Mouse (Mus musculus) G1E (cell line): ENCODE measurements around the gene Tln1. TPM values are rescaled to one million over a fixed set of nuclear protein-coding genes. Genes with fewer than 3 reads are reported as not detected.

ENCODE experiments used
- ATAC-seq: 2 replicates; pipeline ENCODE4 v1.8.0; 2016; ENCODE audit warnings: mild to moderate bottlenecking; ENCODE audit not compliant: insufficient number of reproducible peaks, poor library complexity, low FRiP score, severe bottlenecking; ENCODE audit errors: extremely low read depth
- DNase-seq: peaks from one replicate; pipeline ENCODE4 v3.0.0; 2012; ENCODE audit warnings: low spot score
- H3K27me3 ChIP-seq: 2 replicates; pipeline ENCODE4 v1.6.1; 2012; ENCODE audit warnings: mild to moderate bottlenecking, low read length, inconsistent platforms; ENCODE audit not compliant: insufficient read depth
- H3K36me3 ChIP-seq: replicated peaks from 2 replicates; pipeline ENCODE3; 2012; ENCODE audit warnings: mild to moderate bottlenecking, inconsistent platforms
- H3K4me1 ChIP-seq: 2 replicates; pipeline ENCODE4 v1.6.1; 2012; ENCODE audit warnings: low read depth, low read length, inconsistent platforms, mixed read lengths; ENCODE audit not compliant: insufficient read depth
- H3K4me3 ChIP-seq: 2 replicates; pipeline ENCODE4 v1.5.1; 2012; ENCODE audit warnings: low read depth, mild to moderate bottlenecking, inconsistent platforms, low read length, moderate library complexity, mixed read lengths
- H3K9me3 ChIP-seq: replicated peaks from 2 replicates; pipeline ENCODE4 v1.6.1; 2012; ENCODE audit warnings: inconsistent platforms
- CTCF ChIP-seq: IDR thresholded peaks from 2 replicates; pipeline ENCODE4 v1.5.1; 2012; ENCODE audit warnings: low read depth, low read length, inconsistent platforms, mixed read lengths
- GATA1 ChIP-seq: IDR thresholded peaks from 2 replicates; pipeline ENCODE4 v1.6.1; 2012; ENCODE audit warnings: borderline replicate concordance, low read length, inconsistent platforms, mixed read lengths
- GATA2 ChIP-seq: IDR thresholded peaks from 2 replicates; pipeline ENCODE4 v1.6.1; 2012; ENCODE audit warnings: low read depth, low read length, inconsistent platforms, borderline replicate concordance
- POLR2AphosphoS5 ChIP-seq: IDR thresholded peaks from 2 replicates; pipeline ENCODE4 v1.6.1; 2012; ENCODE audit warnings: low read depth, low read length, inconsistent platforms; ENCODE audit not compliant: insufficient replicate concordance
- TAL1 ChIP-seq: conservative IDR thresholded peaks from 2 replicates; pipeline ENCODE4 v1.6.1; 2012; ENCODE audit warnings: low read depth, low read length, inconsistent platforms, mixed read lengths
- polyA plus RNA-seq: library from polyadenylated mRNA; stranded (reverse); fragments of >175 nt; gene quantifications from 2 replicates; pipeline ENCODE4 v1.2.3, GENCODE M21; 2012
- total RNA-seq, 2 experiments: library from RNA; stranded (forward) in 1 of 2; stranded (reverse) in 1 of 2; fragments of 200-1000 nt in 1 of 2; fragments of >200 nt in 1 of 2; fragmentation: Nextera tagmentation in 1 of 2; gene quantifications; 2 replicates each; pipeline ENCODE4 v1.2.3; 2014 to 2017

Tln1 gene
- total and polyA plus RNA-seq, 3 experiments, result 163 to 262 (median 167) TPM

DNA sequence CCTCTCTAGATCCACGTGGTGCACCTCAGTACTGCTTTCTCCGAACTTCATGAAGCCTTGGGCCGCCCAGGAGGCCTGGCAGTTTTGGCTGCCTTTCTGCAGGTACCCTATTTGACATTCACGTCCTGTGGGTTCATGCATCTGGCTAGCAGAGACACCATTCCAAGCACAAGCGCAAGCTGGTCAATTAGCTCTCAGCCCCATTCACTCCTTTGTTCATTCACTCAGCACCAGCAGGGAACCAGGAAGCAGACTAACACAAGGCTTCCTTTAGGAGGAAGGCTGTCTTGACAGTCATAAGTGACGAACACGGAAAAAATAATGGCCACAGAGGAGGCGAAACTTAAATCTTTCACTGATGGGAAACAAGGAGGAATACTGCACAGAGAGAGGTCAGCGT is 53.4 kb downstream of the Tln1 start:
- no peak for ATAC-seq
- no peak for TF ChIP-seq GATA1
- no peak for TF ChIP-seq TAL1
- no peak for DNase-seq
- no peaks in the 10 kb centered on the region for H3K36me3 ChIP-seq
- H3K9me3 ChIP-seq, result no peaks in the 10 kb centered on the region
- H3K4me3 ChIP-seq, result no peak overlapping the region
- H3K4me1 ChIP-seq, result peaks cover 5% of the 10 kb centered on the region
- H3K27me3 ChIP-seq, result peaks cover 55% of the 10 kb centered on the region

DNA sequence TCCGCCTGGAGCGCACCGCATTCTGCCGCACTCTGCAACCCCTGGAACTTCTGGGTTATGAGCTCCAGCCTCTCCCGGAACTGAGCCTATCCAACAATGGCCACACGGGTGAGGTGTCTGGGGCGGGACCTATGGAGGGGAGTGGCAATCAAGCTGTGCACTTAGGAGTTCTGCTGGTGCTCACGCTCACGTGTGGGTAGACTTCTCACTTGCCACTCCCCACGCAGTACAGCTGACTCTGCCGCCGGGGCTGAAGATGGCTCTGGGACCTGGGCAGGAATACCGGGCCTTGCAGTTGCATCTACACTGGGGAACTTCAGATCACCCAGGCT is 53.9 kb downstream of the Tln1 start:
- H3K4me1 ChIP-seq, result peaks cover 9% of the 10 kb centered on the region

DNA sequence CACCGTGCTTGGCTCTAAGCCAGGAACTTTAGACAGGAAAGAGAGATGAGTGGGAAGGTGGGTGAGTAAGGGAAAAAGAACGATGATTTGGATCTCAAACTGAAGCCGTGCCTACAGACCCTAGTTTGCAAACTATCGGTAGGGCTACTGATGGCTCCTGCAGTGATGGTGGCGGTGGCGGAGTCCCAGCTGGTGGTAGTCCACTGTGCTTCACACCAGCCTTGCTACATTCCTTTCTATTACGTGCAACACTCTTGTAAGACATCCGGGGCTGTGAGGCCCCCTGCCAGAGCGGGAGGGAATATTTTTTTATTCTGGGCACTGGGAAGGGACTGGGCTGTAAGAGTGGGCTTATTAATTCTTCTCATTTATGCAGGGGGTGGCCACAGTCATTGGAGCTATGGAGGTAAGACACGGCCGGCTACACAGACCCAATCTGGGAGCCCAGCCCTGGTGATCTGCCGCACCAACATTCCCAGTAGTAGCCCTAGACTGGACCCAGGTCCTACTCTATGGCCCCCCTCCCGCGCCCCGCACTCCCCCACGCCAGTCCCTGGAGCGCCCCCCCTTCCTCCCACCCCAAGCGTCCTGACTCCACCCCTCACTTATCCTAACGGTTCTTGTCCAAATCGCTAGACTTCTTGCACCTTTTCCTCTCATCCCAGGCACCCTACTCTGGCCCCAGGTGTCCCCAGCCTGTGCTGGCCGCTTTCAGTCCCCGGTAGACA is 54.4 kb downstream of the Tln1 start:
- H3K4me3 ChIP-seq, result no peak overlapping the region
- peaks cover 9% of the 10 kb centered on the region for H3K4me1 ChIP-seq
- H3K9me3 ChIP-seq, result no peaks in the 10 kb centered on the region
- no peaks in the 10 kb centered on the region for H3K36me3 ChIP-seq
- no peak for DNase-seq
- no peak for TF ChIP-seq GATA2
- no peak for TF ChIP-seq GATA1
- TF ChIP-seq CTCF, result no peak
- TF ChIP-seq TAL1, result no peak
- H3K27me3 ChIP-seq, result peaks cover 52% of the 10 kb centered on the region
- no peak for ATAC-seq

More for the DNA sequence above, 53.9 kb downstream of the Tln1 start:
- ATAC-seq, result no peak
- H3K9me3 ChIP-seq, result no peaks in the 10 kb centered on the region
- no peak overlapping the region for H3K4me3 ChIP-seq
- no peak for DNase-seq
- H3K36me3 ChIP-seq, result no peaks in the 10 kb centered on the region
- TF ChIP-seq GATA2 (no peak), GATA1 (no peak), POLR2AphosphoS5 (no peak), CTCF (no peak), TAL1 (no peak)
- H3K27me3 ChIP-seq, result peaks cover 52% of the 10 kb centered on the region

DNA sequence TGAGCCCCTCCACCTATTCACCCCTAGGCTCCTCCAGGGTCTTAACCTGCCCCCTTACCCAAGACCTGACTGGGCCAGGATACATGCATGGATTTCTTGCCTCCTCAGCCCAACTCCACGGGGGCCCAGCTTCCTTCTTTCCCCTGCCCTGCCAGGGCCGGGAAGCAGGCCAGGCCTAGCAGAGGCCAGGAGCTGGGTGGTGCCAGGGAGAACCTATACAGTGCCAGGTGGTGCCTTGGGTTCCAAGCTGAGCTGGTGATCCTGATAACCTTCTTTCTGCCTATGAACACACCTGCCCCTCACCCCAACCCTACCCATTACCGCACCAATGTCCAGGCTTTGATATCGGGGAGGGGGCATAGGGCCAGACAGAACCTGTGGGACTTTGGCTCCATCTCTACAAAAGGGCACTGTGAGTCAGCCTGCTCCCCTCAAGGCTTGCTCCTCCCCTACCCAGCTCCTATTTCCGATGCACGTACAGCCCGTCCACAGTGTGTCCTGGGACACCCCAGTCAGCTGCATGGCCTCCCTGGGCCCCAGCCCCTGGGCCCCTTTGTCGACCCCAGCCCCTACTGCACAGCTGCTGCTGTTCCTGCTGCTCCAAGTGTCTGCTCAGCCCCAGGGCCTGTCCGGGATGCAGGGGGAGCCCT is 55.8 kb downstream of the Tln1 start, which contains the start of gene Car9:
Car9 (plus strand) TSS at position 431 of the 650 bp plus-strand sequence.
- no peak for DNase-seq
- Histone ChIP-seq H3K36me3 (no peaks in the 10 kb centered on the region), H3K9me3 (no peaks in the 10 kb centered on the region), H3K27me3 (peaks cover 46% of the 10 kb centered on the region), H3K4me1 (peaks cover 15% of the 10 kb centered on the region), H3K4me3 (no peak within 1 kb of the TSS)
- no peak for ATAC-seq
- TF ChIP-seq GATA1, result no peak
- TF ChIP-seq POLR2AphosphoS5, result no peak
- TF ChIP-seq TAL1, result no peak

DNA sequence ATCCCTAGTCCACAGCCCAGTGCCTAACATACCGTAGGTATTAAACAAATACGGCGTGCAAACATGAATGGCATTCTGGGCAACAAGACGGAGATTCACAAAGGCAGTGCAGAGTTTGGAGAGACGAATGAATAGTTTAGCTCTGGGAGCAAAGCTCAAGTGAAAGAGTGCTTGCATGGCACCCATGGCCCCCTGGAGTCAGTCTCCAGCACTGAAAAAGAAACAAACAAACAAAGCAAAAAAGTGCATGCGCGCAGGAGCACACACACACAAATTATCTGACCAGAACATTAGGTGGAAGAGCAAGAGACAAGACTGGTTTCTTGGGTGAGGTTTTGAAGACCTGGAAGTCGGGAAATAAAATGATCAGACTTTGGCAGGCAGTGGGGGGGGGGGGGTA is 56.4 kb downstream of the Tln1 start:
- peaks cover 16% of the 10 kb centered on the region for H3K4me1 ChIP-seq
- H3K9me3 ChIP-seq, result no peaks in the 10 kb centered on the region
- peaks cover 46% of the 10 kb centered on the region for H3K27me3 ChIP-seq
- DNase-seq (no peak), ATAC-seq (no peak)
- no peak overlapping the region for H3K4me3 ChIP-seq
- TF ChIP-seq CTCF, result no peak
- TF ChIP-seq GATA2, result no peak
- no peak for TF ChIP-seq GATA1
- TF ChIP-seq TAL1, result no peak
- TF ChIP-seq POLR2AphosphoS5, result no peak
- H3K36me3 ChIP-seq, result no peaks in the 10 kb centered on the region

DNA sequence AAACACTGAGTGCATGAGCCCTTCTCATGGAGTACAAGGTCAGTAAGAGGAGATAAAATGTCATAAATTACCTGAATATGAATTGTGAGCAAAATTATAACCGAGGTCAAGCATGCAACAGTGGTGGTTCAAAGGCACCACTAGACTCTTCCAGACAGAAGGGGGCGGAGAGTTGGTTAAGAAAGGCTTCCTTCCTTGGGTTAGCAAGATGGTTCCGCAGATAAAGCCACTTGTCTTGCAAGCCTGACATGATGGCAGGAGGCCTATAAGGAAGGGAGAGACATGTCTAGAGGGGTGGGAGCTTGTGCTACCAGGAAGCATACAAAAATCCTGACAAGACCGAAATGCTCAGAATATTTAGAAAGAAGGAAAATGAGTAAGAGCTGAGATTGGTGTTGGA is 58.2 kb downstream of the Tln1 start:
- no peak for DNase-seq
- Histone ChIP-seq H3K4me1 (peaks cover 26% of the 10 kb centered on the region), H3K4me3 (no peak overlapping the region), H3K36me3 (no peaks in the 10 kb centered on the region), H3K9me3 (no peaks in the 10 kb centered on the region), H3K27me3 (peaks cover 40% of the 10 kb centered on the region)
- ATAC-seq, result no peak
- TF ChIP-seq GATA2, result no peak
- TF ChIP-seq CTCF, result no peak
- no peak for TF ChIP-seq GATA1
- no peak for TF ChIP-seq POLR2AphosphoS5
- no peak for TF ChIP-seq TAL1

DNA sequence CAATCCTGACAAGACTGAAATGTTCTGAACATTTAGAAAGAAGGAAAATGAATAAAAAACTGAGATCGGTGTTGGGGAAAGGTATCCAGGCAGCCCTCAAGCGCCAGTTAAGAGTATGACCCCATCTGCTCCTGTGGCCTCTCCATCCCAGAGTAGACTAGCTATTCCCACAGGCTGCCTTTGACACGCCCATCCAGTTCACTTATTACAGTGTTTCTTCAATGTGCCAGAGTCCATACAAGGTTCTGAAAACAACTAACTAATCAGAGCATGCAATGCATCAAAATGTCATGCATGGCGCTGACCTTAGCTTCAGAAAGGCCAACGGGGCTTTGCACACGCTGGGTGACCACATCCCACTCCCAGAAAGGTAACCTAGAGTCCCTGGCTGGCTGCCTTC is 59.0 kb downstream of the Tln1 start:
- DNase-seq (no peak), ATAC-seq (no peak)
- no peaks in the 10 kb centered on the region for H3K9me3 ChIP-seq
- peaks cover under 1% of the 10 kb centered on the region for H3K36me3 ChIP-seq
- no peak for TF ChIP-seq POLR2AphosphoS5
- TF ChIP-seq TAL1, result no peak
- no peak for TF ChIP-seq CTCF
- TF ChIP-seq GATA2, result no peak
- no peak for TF ChIP-seq GATA1
- peaks cover 31% of the 10 kb centered on the region for H3K4me1 ChIP-seq
- no peak overlapping the region for H3K4me3 ChIP-seq
- H3K27me3 ChIP-seq, result peaks cover 32% of the 10 kb centered on the region
